Mouse (Mus musculus) neural tube, embryonic 15.5 days (tissue): ENCODE results near the gene Cfap97. TPM values are rescaled to one million over a fixed set of nuclear protein-coding genes. Genes with fewer than 3 reads are reported as not detected.

Experiments
- ATAC-seq: fragments of 200-750 bp; cut with Nextera tagmentation; 2 replicates; pipeline ENCODE4 v1.8.0; 2017; ENCODE audit warnings: mild to moderate bottlenecking, moderate TSS enrichment, moderate library complexity; ENCODE audit not compliant: low FRiP score
- H3K27ac ChIP-seq: fragments of 300-500 bp; sonication (generic); replicated peaks from 2 replicates; pipeline ENCODE4 v1.5.1; 2015; ENCODE audit warnings: mild to moderate bottlenecking, inconsistent platforms
- H3K27me3 ChIP-seq: fragments of 300-500 bp; sonication (generic); replicated peaks from 2 replicates; pipeline ENCODE4 v1.6.1; 2015; ENCODE audit warnings: inconsistent platforms
- H3K36me3 ChIP-seq: fragments of 300-500 bp; sonication (generic); 2 replicates; pipeline ENCODE4 v1.6.1; 2015; ENCODE audit warnings: inconsistent platforms
- H3K4me1 ChIP-seq: fragments of 300-500 bp; sonication (generic); 2 replicates; pipeline ENCODE4 v1.6.1; 2015; ENCODE audit warnings: inconsistent platforms
- H3K4me2 ChIP-seq: fragments of 300-500 bp; sonication (generic); 2 replicates; pipeline ENCODE4 v1.6.1; 2015; ENCODE audit warnings: inconsistent platforms, mild to moderate bottlenecking, moderate library complexity
- H3K4me3 ChIP-seq: fragments of 300-500 bp; sonication (generic); replicated peaks from 2 replicates; pipeline ENCODE4 v1.5.1; 2015; ENCODE audit warnings: mild to moderate bottlenecking, inconsistent platforms
- H3K9ac ChIP-seq: fragments of 300-500 bp; sonication (generic); replicated peaks from 2 replicates; pipeline ENCODE4 v1.6.1; 2015; ENCODE audit warnings: mild to moderate bottlenecking, inconsistent platforms
- H3K9me3 ChIP-seq: fragments of 300-500 bp; sonication (generic); replicated peaks from 2 replicates; pipeline ENCODE4 v1.6.1; 2016; ENCODE audit warnings: inconsistent platforms
- WGBS: fragments of 180-500 bp; shearing (Covaris S2); methylation state at CpG from one replicate; pipeline ENCODE4 v1.1.7; 2015; ENCODE audit warnings: mixed read lengths; 5-methylcytosine and 5-hydroxymethylcytosine counted together
- microRNA-seq: library from miRNA; unstranded; fragments of <30 nt; microRNA quantifications from one replicate; pipeline ENCODE4, GENCODE M21; 2017
- polyA plus RNA-seq: library from polyadenylated mRNA; unstranded; fragments of >200 nt; fragmentation: Nextera tagmentation; extraction: Ambion mirVana; gene quantifications from 2 replicates; pipeline ENCODE4 v1.2.1, GENCODE M21; 2015

The Cfap97 gene
- polyA plus RNA-seq, 1 experiment from 2014 or later: 26.5 TPM

GRCm38 (mm10) chr8:46232798-46233197 is 81.2 kb downstream of the Cfap97 start:
- Histone ChIP-seq H3K9ac (no peak overlapping the region), H3K9me3 (no peaks in the 10 kb centered on the region), H3K27ac (no peak overlapping the region), H3K4me1 (no peaks in the 10 kb centered on the region), H3K36me3 (no peaks in the 10 kb centered on the region), H3K4me3 (no peak overlapping the region), H3K27me3 (no peaks in the 10 kb centered on the region), H3K4me2 (no peak overlapping the region)
- 53% methylated on average over 8 of the region's 8 CpGs for WGBS
- ATAC-seq: no peak

GRCm38 (mm10) chr8:46234736-46235135 is 83.2 kb downstream of the Cfap97 start:
- Histone ChIP-seq H3K4me2 (no peak overlapping the region), H3K4me3 (no peak overlapping the region), H3K9ac (no peak overlapping the region), H3K9me3 (no peaks in the 10 kb centered on the region), H3K36me3 (no peaks in the 10 kb centered on the region), H3K27me3 (no peaks in the 10 kb centered on the region), H3K27ac (no peak overlapping the region), H3K4me1 (no peaks in the 10 kb centered on the region)
- no peak for ATAC-seq
- WGBS: 90% methylated on average over 4 of the region's 4 CpGs

- H3K36me3 ChIP-seq: no peaks in the 10 kb centered on the region
- 72% methylated on average over 7 of the region's 7 CpGs for WGBS
- no peak for ATAC-seq
Observed at GRCm38 (mm10) chr8:46236441-46237223, 85.1 kb downstream of the Cfap97 start.

GRCm38 (mm10) chr8:46241568-46242374 is 90.2 kb downstream of the Cfap97 start:
- H3K4me2 ChIP-seq: no peak overlapping the region
- no peaks in the 10 kb centered on the region for H3K9me3 ChIP-seq
- no peak for ATAC-seq
- no peak overlapping the region for H3K4me3 ChIP-seq
- no peak overlapping the region for H3K27ac ChIP-seq
- H3K27me3 ChIP-seq: 0 out of 2 replicates have a peak, but pooled peaks cover 6% of the 10 kb centered on the region
- no peaks in the 10 kb centered on the region for H3K36me3 ChIP-seq
- no peak overlapping the region for H3K9ac ChIP-seq
- WGBS: 31% methylated on average over 13 of the region's 13 CpGs
- H3K4me1 ChIP-seq: no peaks in the 10 kb centered on the region

More at GRCm38 (mm10) chr8:46236441-46237223, 85.1 kb downstream of the Cfap97 start:
- Histone ChIP-seq H3K4me1 (no peaks in the 10 kb centered on the region), H3K9ac (no peak overlapping the region), H3K9me3 (no peaks in the 10 kb centered on the region), H3K27me3 (0 out of 2 replicates have a peak, but pooled peaks cover 3% of the 10 kb centered on the region), H3K4me2 (no peak overlapping the region), H3K4me3 (no peak overlapping the region), H3K27ac (no peak overlapping the region)

GRCm38 (mm10) chr8:46242946-46243345 is 91.4 kb downstream of the Cfap97 start:
- Histone ChIP-seq H3K36me3 (no peaks in the 10 kb centered on the region), H3K27me3 (0 out of 2 replicates have a peak, but pooled peaks cover 6% of the 10 kb centered on the region), H3K4me1 (no peaks in the 10 kb centered on the region), H3K9me3 (no peaks in the 10 kb centered on the region), H3K27ac (no peak overlapping the region), H3K9ac (no peak overlapping the region), H3K4me2 (no peak overlapping the region), H3K4me3 (no peak overlapping the region)
- 61% methylated on average over 7 of the region's 7 CpGs for WGBS
- no peak for ATAC-seq

Small RNA genes lying within 50 kb of the gene (microRNA-seq; reads per million reads assigned to microRNA genes)
- not detected for gene Gm23812

Other genes with a start within 250 kb of the Cfap97 start
- 0.05 and 0.20 TPM in 2 replicates for gene Ccdc110, start 217.2 kb upstream of the Cfap97 start, polyA plus RNA-seq
- gene 1700029J07Rik, start 176.5 kb upstream of the Cfap97 start, polyA plus RNA-seq: 5.5 and 7.1 TPM in 2 replicates
- 74.5 and 76.8 TPM in 2 replicates for gene Ufsp2, start 176.2 kb upstream of the Cfap97 start, polyA plus RNA-seq
- 0.52 and 0.79 TPM in 2 replicates for gene Lrp2bp, start 152.5 kb upstream of the Cfap97 start, polyA plus RNA-seq
- 39.8 and 50.5 TPM in 2 replicates for gene Ankrd37, start 146.1 kb upstream of the Cfap97 start, polyA plus RNA-seq
- gene Snx25, start 388 bp downstream of the Cfap97 start, polyA plus RNA-seq: 11.2 and 12.0 TPM in 2 replicates
- 979 and 1,100 TPM in 2 replicates for gene Slc25a4, start 59.5 kb downstream of the Cfap97 start, polyA plus RNA-seq
- gene Helt, start 142.9 kb downstream of the Cfap97 start, polyA plus RNA-seq: not detected in 2 replicates